Mouse (Mus musculus): ENCODE results near the gene Mobp.

The Mobp gene

GRCm38 (mm10) chr9:120210068-120210467, 60.6 kb downstream of the Mobp start:
- DNase-seq (ENCODE audit: inconsistent age in 2 of 2, low spot score in 1 of 2): peak in 1 of 2 experiments; percentile 63

- no peak for DNase-seq (ENCODE audit: inconsistent age in 2 of 2, low spot score in 1 of 2)
These were observed 61.4 kb downstream of the Mobp start for GRCm38 (mm10) chr9:120210865-120211264.

- DNase-seq (ENCODE audit: inconsistent age in 2 of 2, low spot score in 1 of 2): no peak
These were observed 63.4 kb downstream of the Mobp start for GRCm38 (mm10) chr9:120212936-120213335.

GRCm38 (mm10) chr9:120214978-120215495, 65.5 kb downstream of the Mobp start:
- DNase-seq (ENCODE audit: inconsistent age in 2 of 2, low spot score in 1 of 2): no peak

- no peak for DNase-seq (ENCODE audit: inconsistent age in 2 of 2, low spot score in 1 of 2)
These were observed 69.9 kb downstream of the Mobp start for GRCm38 (mm10) chr9:120219411-120219810.

Data from adrenal gland, adult (tissue).